Mouse (Mus musculus) hindbrain, embryonic 15.5 days (tissue): ENCODE measurements around the gene Cnmd. TPM values are rescaled to one million over a fixed set of nuclear protein-coding genes. Genes with fewer than 3 reads are reported as not detected.

Experiments
- ATAC-seq: fragments of 200-750 bp; cut with Nextera tagmentation; 2 replicates; pipeline ENCODE4 v1.8.0; 2017; ENCODE audit warnings: low read depth, moderate number of reproducible peaks, moderate TSS enrichment; ENCODE audit not compliant: low FRiP score
- H3K27ac ChIP-seq: fragments of 300-500 bp; sonication (generic); replicated peaks from 2 replicates; pipeline ENCODE4 v1.5.1; 2015; ENCODE audit warnings: mild to moderate bottlenecking, inconsistent platforms
- H3K27me3 ChIP-seq: fragments of 300-500 bp; sonication (generic); 2 replicates; pipeline ENCODE4 v1.6.1; 2015; ENCODE audit warnings: control low read depth, inconsistent platforms
- H3K36me3 ChIP-seq: fragments of 300-500 bp; sonication (generic); 2 replicates; pipeline ENCODE4 v1.6.1; 2015; ENCODE audit warnings: control low read depth, inconsistent platforms
- H3K4me1 ChIP-seq: fragments of 300-500 bp; sonication (generic); replicated peaks from 2 replicates; pipeline ENCODE4 v1.6.1; 2015; ENCODE audit warnings: control low read depth, inconsistent platforms
- H3K4me2 ChIP-seq: fragments of 300-500 bp; sonication (generic); 2 replicates; pipeline ENCODE4 v1.6.1; 2015; ENCODE audit warnings: moderate library complexity, mild to moderate bottlenecking, inconsistent platforms
- H3K4me3 ChIP-seq: fragments of 300-500 bp; sonication (generic); 2 replicates; pipeline ENCODE4 v1.5.1; 2015; ENCODE audit warnings: mild to moderate bottlenecking, inconsistent platforms
- H3K9ac ChIP-seq: fragments of 300-500 bp; sonication (generic); 2 replicates; pipeline ENCODE4 v1.6.1; 2015; ENCODE audit warnings: inconsistent platforms
- H3K9me3 ChIP-seq: fragments of 300-500 bp; sonication (generic); 2 replicates; pipeline ENCODE4 v1.6.1; 2016; ENCODE audit warnings: control low read depth, inconsistent platforms
- WGBS: fragments of 180-500 bp; shearing (Covaris S2); methylation state at CpG from one replicate; pipeline ENCODE4 v1.1.7; 2015; 5-methylcytosine and 5-hydroxymethylcytosine counted together
- polyA plus RNA-seq: library from polyadenylated mRNA; unstranded; fragments of >200 nt; fragmentation: Nextera tagmentation; extraction: Ambion mirVana; gene quantifications from 2 replicates; pipeline ENCODE4 v1.2.1, GENCODE M21; 2015

The Cnmd gene
- polyA plus RNA-seq, 1 experiment from 2014 or later: 5.7 TPM

- no peak for ATAC-seq
- Histone ChIP-seq H3K9ac (no peak overlapping the region), H3K36me3 (peaks cover 9% of the 10 kb centered on the region), H3K27ac (no peak overlapping the region), H3K27me3 (no peaks in the 10 kb centered on the region), H3K4me2 (no peak overlapping the region), H3K4me3 (no peak overlapping the region), H3K4me1 (peaks cover 23% of the 10 kb centered on the region), H3K9me3 (no peaks in the 10 kb centered on the region)
- WGBS: 85% methylated on average over 2 of the region's 2 CpGs
These were observed 70.4 kb downstream of the Cnmd start for GRCm38 (mm10) chr14:79591611-79592010.

- no peak overlapping the region for H3K4me2 ChIP-seq
- peaks cover 4% of the 10 kb centered on the region; the same call in 1 of the 2 replicates for H3K36me3 ChIP-seq
- peaks cover 25% of the 10 kb centered on the region for H3K4me1 ChIP-seq
- H3K9me3 ChIP-seq: no peaks in the 10 kb centered on the region
- H3K27ac ChIP-seq: no peak overlapping the region
- H3K27me3 ChIP-seq: no peaks in the 10 kb centered on the region
- 98% methylated on average over 8 of the region's 8 CpGs for WGBS
- no peak overlapping the region for H3K4me3 ChIP-seq
- no peak for ATAC-seq
- H3K9ac ChIP-seq: no peak overlapping the region
These were observed 71.1 kb downstream of the Cnmd start for GRCm38 (mm10) chr14:79590916-79591315.

- WGBS: 93% methylated on average over 6 of the region's 6 CpGs
These were observed 72.6 kb downstream of the Cnmd start for GRCm38 (mm10) chr14:79589401-79589800.

GRCm38 (mm10) chr14:79588534-79588951, 73.4 kb downstream of the Cnmd start:
- H3K9me3 ChIP-seq: no peaks in the 10 kb centered on the region
- no peak for ATAC-seq
- H3K4me1 ChIP-seq: peaks cover 25% of the 10 kb centered on the region
- peak overlapping the region; percentile 61 for H3K9ac ChIP-seq
- no peaks in the 10 kb centered on the region for H3K36me3 ChIP-seq
- peak overlapping the region; percentile 57 for H3K4me3 ChIP-seq
- H3K27ac ChIP-seq: no peak overlapping the region
- peak overlapping the region; percentile 78 for H3K4me2 ChIP-seq
- H3K27me3 ChIP-seq: no peaks in the 10 kb centered on the region
- WGBS: 89% methylated on average over 9 of the region's 9 CpGs

More at GRCm38 (mm10) chr14:79589401-79589800, 72.6 kb downstream of the Cnmd start:
- Histone ChIP-seq H3K4me1 (peaks cover 25% of the 10 kb centered on the region), H3K4me3 (peak overlapping the region; percentile 0; the same call in 1 of the 2 replicates), H3K9me3 (no peaks in the 10 kb centered on the region), H3K27me3 (no peaks in the 10 kb centered on the region), H3K27ac (no peak overlapping the region), H3K9ac (no peak overlapping the region), H3K36me3 (no peaks in the 10 kb centered on the region), H3K4me2 (peak overlapping the region; percentile 78)
- ATAC-seq: no peak

- H3K36me3 ChIP-seq: no peaks in the 10 kb centered on the region
- ATAC-seq: peak; percentile 61
- H3K4me2 ChIP-seq: peak overlapping the region; percentile 78
- peak overlapping the region; percentile 99 for H3K27ac ChIP-seq
- peak overlapping the region; percentile 57 for H3K4me3 ChIP-seq
- H3K27me3 ChIP-seq: no peaks in the 10 kb centered on the region
- peak overlapping the region; percentile 61 for H3K9ac ChIP-seq
- peaks cover 25% of the 10 kb centered on the region for H3K4me1 ChIP-seq
- no peaks in the 10 kb centered on the region for H3K9me3 ChIP-seq
- WGBS: 2% methylated on average over 9 of the region's 9 CpGs
These were observed 74.1 kb downstream of the Cnmd start for GRCm38 (mm10) chr14:79587852-79588229.

Other genes with a start within 250 kb of the Cnmd start
- gene Kbtbd7, start 235.7 kb downstream of the Cnmd start, polyA plus RNA-seq: 18.2 and 18.8 TPM in 2 replicates
- 2.0 and 2.8 TPM in 2 replicates for gene Kbtbd6, start 210.3 kb downstream of the Cnmd start, polyA plus RNA-seq
- gene Elf1, start 181.0 kb downstream of the Cnmd start, polyA plus RNA-seq: 2.9 and 3.8 TPM in 2 replicates
- gene Wbp4, start 180.7 kb downstream of the Cnmd start, polyA plus RNA-seq: 40.1 and 43.1 TPM in 2 replicates
- 100 and 105 TPM in 2 replicates for gene Sugt1, start 74.5 kb downstream of the Cnmd start, polyA plus RNA-seq
- gene Pcdh8, start 109.1 kb upstream of the Cnmd start, polyA plus RNA-seq: 54.6 and 58.9 TPM in 2 replicates